Mouse (Mus musculus) retina, postnatal 1 day (tissue): ENCODE measurements around the gene Hsd17b14.
A peak's percentile ranks its signal among the peaks of the same experiment; 100 is the strongest.

ENCODE experiments used
- DNase-seq: peaks from one replicate; pipeline ENCODE4 v3.0.0-alpha.2; 2012

Hsd17b14 gene

DNA sequence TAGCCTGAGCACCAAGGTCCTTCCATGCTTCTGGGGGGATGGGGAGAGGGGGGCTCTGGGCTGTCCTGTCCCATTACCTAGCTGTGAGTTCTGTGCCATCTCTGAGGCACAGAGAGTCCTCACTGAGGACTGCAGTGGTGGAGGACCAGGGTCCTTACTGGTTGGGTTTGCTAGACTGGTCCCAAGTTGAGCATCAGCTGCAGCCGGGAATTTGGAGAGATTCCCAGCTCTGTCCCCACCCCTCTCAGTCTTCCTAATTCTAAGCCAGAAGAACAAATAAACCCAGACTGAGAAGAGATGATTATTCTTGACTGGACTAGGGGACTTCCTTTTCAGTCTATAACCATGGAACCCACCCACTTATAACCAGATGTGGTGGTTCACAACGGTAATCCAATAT is 24.1 kb upstream of the Hsd17b14 start:
- no peak for DNase-seq

GRCm38 (mm10) chr7:45535676-45536075 is 19.0 kb upstream of the Hsd17b14 start:
- DNase-seq = no peak

GRCm38 (mm10) chr7:45537602-45538001 is 17.1 kb upstream of the Hsd17b14 start:
- DNase-seq = no peak

GRCm38 (mm10) chr7:45538163-45539041 is 16.3 kb upstream of the Hsd17b14 start:
- DNase-seq = peak; percentile 84

DNA sequence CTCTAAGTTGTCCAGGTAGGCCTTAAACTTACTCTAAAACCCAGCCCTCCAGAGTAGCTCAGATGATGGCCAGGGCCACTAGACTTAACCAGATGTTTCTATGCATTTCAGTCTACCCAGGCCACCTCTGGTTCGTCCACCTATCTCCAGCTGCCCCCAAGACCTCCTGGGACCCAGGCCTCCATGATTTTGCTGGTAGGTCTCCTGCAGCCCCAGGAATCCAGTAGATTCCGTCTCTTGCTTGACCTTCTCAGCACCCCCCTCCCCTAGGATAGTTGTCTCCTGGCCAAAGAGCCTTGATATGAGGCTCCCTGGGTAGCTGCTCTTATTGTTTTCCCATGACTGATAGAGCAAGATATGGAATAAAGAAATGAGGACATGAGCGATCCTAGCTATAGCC is 15.6 kb upstream of the Hsd17b14 start:
- DNase-seq = no peak

DNA sequence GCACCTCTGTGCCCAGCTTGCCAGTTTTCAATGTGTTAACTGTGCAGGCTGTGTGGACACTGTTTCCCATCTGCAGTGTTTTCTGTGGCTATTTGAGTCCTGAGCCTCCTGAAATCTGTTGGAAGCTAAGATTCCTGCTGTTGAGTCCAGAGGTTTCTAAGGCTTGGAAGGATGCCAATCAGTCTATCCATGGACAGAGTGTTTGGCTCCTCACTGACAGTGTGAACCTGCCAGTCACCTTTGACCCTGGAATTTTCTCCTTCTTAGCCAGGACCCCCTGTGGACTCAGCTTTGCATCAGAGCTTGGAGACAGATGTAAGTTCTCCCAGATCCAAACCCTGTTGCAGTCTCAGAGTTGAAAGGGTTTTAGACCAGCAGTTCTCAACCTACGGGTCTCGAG is 14.5 kb upstream of the Hsd17b14 start:
- DNase-seq = no peak

DNA sequence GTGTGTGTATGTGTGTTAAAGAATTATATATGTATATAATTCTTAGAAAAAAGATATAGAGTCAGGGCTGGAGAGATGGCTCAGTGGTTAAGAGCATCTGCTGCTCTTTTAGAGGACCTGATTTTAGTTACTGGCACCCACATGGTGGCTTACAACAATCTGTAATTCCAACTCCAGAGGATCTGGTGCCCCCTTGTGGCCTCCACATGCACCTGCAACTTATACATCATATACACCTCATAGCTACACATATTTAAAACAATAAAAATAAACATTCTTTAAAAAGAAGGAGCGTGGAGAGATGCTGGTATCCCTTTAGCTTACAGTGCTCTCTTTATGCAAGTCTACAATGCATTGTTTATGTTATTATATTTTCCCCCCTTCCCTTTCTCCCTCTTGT is 10.2 kb upstream of the Hsd17b14 start:
- DNase-seq = no peak

DNA sequence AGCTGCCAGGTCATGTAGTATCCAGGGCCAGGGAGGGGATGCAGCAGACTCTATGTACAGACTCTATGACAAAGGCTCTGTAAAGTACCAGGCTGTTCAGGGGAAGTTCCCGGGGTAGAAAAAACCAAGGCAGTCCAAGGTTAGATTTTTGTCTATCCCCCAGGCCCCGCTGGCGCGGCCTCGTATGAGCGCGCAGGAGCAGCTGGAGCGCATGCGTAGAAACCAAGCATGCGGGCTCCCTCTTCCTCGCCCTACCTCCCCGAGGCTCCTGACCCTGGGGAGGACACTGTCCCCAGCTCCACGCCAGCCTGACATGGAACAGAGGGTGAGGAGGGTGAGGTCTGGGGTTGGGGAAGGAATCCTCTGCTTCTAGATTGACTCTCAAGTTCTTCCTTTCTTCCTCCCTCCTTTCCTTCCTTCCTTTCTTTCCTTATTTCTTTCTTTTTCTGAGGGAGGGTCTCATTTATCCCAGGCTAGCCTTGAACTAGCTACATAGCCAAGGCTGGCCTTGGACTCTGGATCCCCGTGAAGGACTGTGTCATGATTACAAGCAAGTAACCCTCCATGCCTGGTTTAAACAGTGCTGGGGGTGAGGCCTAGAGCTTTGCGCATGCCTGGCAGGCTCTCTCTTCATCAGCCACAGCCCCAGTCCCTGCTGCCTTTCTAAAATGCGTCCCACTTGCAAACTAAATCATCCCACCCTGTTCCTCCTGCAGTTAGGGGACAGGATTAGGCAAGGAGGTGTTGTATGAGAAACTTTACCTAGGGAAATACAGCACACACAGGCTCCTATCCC is 4.9 kb upstream of the Hsd17b14 start:
- no peak for DNase-seq

GRCm38 (mm10) chr7:45550821-45551511 is 3.7 kb upstream of the Hsd17b14 start:
- DNase-seq = no peak

DNA sequence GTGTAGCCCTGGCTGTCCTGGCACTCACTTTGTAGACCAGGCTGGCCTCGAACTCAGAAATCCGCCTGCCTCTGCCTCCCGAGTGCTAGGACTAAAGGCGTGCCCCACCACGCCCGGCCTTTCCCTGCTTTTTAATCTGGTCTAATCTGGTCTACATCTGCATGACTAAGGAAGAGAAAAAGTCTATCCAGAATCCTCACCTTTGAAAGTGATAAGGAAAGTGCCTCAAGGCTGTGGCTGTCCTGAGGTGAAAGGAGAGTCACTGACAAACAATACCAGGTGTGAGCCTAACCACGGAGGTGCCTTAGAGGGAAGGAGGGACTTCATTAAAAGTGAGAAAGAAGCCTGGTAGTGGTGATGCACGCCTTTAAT is 3.2 kb upstream of the Hsd17b14 start:
- DNase-seq = no peak

- DNase-seq = no peak
Observed at GRCm38 (mm10) chr7:45553519-45553918, 1.2 kb upstream of the Hsd17b14 start.

DNA sequence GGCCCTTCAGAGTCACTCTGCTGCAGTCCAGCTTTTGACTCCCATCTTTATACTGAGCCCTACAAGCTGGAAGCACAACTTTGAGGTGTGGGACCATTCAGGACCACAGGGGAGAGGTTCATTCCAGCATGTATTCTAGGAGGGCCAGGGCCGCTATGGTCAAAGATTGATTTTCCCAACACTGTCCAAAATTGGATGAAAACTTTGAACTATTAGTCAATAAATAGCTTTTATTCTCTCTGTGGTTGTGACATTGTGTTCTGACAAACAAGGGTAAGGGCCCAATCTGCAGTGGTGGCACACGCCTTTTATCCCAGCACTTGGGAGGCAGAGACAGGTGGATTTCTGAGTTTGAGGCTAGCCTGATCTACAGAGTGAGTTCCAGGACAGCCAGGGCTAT is 703 bp upstream of the Hsd17b14 start:
- DNase-seq = no peak

GRCm38 (mm10) chr7:45555787-45556186 is 1.1 kb downstream of the Hsd17b14 start:
- peak; percentile 79 for DNase-seq

DNA sequence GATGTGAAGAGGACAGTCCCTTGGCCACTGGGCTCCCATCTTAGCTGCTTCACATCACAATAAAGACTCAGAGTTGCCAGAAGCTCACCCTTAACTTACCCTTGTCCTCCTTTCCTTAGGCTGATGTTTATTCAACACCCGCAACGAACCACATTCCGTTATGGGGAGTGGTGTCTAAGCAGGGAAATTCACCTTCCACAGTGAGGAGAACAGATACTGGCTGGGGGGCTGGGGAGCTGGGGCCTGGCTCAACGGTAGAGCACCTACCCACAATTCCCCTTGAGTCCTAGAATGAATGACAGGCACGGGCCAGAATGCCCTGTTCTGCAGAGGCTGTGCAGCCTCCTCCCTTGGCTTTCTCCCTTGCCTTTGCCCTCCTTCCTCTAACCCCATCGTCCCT is 4.2 kb downstream of the Hsd17b14 start:
- no peak for DNase-seq

DNA sequence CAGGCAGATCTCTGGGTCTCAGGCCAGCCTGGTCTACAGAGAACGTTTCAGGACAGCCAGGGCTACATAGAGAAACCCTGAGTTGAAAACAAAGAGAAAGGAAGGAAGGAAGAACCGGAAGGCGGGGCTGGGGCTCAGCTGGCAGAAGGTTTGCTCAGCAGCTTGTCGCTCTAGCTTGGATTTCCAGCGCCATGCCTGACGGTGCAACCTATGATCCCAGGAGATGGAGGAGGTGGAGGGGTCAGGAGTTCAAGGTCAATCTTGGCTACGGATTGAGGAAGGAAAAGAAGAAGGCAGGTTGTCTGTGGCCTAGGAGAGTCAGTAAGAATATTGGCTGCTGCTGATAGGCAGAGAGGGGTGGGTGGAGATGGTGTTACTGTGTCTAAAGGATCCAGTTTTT is 5.5 kb downstream of the Hsd17b14 start:
- no peak for DNase-seq

- peak; percentile 80 for DNase-seq
Observed at GRCm38 (mm10) chr7:45560843-45561623, 6.3 kb downstream of the Hsd17b14 start.

- no peak for DNase-seq
Observed at GRCm38 (mm10) chr7:45561624-45562520, 7.2 kb downstream of the Hsd17b14 start.

GRCm38 (mm10) chr7:45564811-45565210 is 10.1 kb downstream of the Hsd17b14 start:
- DNase-seq = no peak

GRCm38 (mm10) chr7:45565446-45565845 is 10.8 kb downstream of the Hsd17b14 start:
- peak; percentile 32 for DNase-seq

DNA sequence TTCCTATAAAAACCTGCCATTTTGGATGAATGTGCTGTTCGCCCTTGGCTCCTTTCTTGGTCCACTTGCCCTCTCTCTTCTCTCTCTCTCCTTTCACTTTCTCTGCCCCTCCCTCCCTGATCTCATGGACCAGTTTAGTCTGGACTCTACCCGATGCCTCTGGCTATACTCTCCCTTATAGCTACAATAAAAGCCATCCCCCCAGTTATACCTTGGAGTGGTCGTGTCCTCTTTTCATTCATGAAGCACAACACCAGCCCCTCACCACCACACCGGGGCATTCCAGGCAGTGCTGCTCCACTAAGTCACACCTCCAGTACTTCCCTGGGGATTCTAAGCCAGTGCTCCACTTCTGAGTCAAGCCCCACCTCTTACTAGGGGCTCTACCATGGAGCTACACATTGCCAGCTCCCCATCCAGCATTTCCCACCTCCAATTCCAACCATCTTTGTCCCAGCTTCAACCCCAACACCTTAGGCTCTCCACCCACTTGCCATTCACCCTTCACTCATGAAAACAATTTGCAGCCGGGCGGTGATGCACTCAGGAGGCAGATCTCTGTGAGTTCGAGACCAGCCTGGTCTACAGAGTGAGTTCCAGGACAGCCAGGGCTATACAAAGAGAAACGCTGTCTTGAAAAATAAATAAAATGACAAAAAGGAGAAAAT is 12.6 kb downstream of the Hsd17b14 start:
- DNase-seq = no peak
